Mouse (Mus musculus): ENCODE data around the gene Lix1l.
"Not testable (repeated sequence)": the region's sequence is repeated elsewhere in the genome, so short reads cannot be mapped to it uniquely, and the experiment has no call there.

Gene Lix1l

DNA sequence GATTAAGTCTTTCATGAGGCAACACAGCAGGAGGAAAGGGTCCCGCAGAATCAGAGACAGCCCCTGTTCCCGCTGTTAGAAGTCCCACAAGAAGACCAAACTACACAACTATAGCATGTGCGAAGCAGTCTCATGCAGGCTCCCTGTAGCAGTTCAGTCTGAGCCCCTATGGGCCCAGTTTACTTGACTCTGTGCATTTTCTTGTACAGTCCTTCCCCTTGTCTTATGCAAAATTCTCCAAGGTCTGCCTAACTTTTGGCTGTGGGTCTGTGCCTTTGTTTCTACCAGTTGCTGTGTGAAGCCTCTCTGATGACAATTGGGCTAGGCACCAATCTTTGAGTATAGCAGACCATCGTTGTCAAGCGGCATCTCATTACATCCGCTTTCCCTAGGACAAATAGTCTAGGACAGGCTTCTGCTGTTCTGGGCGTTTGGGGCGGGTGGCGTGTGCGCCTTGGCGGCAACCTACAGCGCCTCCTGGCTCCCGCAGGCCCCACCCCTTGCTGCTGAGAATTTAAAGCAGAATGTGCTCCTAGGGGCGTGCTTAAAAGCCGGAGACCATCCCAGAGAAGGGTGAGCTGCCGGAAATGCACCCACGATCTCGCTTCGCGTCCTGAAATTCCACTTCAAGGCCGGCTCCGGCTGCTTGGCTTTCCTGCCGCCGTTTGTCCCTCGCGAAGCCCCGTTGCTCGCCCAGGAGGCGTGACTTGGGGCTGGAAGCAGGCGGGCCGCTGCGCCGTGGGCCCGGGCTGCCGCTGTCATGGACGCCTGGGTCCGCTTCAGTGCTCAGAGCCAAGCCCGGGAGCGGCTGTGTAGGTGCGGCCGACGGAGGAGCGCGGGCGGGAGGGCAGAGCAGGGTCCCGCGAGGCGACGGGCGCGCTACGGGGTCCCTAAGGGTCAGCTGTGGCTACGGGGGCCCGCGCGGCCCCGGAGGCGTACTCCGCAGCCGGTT lies 34.3 kb downstream of the Lix1l start, which contains the start of the genes Pex11b and Gm42957:
TSS of gene Pex11b (plus strand) at position 449 of the 952 bp plus-strand sequence.
TSS of gene Gm42957 (plus strand) at position 547 of the 952 bp plus-strand sequence.
- DNase-seq, result peak; percentile 92

DNA sequence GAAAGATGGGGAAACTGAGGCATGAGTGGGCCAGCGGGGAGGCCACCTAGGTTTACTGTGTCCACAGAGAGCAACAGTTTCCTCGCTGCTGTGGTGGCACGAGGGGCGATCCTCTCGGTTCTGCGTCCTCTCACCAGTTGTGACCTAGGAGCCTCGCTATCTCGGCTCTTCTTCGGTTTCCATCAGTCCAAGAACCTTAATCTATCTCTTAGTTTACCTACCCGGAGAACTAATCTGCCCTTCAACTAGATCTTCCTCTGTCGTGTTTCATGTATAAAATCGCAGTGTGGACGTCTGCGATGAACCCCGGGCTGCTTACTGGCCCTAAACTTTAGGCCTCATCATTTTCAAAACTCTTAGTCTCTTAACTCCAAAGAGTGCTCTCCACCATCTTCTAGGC lies 35.0 kb downstream of the Lix1l start:
- no peak for DNase-seq

DNA sequence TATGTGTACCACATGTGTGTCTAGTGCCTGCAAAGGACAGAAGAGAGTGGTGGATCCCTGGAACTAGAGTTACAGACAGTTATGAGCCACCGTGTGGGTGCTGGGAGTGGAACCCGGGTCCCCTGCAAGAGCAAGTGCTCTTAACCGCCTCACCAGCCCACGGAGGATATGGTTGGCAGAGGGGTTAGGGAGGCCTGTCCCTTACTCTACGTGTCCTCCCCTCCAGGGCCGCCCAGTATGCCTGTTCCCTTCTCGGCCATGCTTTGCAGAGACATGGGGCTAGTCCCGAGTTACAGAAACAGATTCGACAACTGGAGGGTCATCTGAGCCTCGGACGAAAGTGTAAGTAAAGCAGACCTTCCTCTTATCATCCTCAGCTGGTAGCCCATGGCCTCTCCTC lies 35.5 kb downstream of the Lix1l start:
- no peak for DNase-seq

DNA sequence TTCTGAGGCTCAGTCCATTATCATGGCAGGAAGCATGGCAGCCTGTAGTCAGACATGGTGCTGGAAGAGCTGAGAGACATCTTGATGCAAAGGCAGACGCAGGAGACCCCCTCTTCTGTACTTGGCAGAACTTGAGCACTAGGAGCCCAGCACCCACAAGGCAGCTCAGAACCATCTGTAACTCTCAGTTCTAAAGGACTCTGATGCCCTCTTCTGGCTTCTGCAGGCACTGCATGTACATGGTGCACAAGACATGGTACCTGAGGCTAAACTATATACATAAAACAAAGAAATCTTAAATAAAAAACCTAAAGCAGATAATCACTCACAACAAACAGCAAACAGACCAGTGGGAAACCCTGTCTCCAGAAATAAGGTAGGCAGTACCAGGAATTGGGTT lies 38.3 kb downstream of the Lix1l start:
- DNase-seq, result peak; percentile 90

DNA sequence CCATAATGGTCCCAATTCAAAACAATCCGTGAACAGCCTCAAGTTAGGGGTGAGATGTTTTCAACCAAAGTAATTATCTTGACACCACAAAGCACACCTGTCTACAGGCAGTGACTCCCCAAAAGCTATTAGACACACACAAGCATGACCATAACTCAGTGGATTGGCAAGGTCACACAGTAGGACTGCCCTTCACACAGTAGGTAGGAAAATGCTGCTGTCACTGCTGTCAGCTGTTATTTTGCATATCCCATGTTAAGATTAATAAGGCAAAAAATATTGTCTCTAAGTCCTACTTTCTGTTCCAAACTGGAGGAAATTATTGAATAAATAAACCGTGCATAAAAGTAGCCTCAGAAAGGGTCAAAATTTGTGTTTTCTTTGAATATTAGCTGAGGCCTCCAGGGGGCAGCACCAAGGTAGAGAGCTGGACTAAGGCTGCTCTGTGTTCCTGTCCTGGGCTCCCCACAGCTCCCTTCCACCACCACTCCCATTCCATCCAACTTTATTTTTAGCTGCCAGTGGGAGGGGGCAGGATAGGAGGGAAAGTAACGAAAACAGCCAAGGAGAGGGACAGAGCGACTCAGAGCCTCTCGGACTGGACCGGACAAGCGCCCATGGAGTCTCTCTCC lies 44.2 kb downstream of the Lix1l start, which contains the start of gene Itga10:
TSS of gene Itga10 (plus strand) at position 567 of the 632 bp plus-strand sequence.
- peak; percentile 65 for DNase-seq

DNA sequence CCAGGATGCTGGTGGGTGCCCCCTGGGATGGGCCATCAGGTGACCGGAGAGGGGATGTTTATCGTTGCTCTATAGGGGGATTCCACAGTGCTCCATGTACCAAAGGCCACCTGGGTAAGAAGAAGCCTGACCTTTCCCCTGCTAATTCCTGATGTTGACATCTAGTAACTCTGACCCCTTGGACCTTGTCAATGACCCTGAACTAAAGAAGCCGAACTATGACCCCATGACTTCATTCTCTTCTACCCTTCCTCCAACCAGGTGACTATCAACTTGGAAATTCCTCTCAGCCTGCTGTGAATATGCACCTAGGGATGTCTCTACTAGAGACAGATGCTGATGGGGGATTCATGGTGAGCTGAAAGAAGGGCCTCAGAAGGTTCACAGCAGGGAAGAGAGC lies 46.4 kb downstream of the Lix1l start:
- no peak for DNase-seq

DNA sequence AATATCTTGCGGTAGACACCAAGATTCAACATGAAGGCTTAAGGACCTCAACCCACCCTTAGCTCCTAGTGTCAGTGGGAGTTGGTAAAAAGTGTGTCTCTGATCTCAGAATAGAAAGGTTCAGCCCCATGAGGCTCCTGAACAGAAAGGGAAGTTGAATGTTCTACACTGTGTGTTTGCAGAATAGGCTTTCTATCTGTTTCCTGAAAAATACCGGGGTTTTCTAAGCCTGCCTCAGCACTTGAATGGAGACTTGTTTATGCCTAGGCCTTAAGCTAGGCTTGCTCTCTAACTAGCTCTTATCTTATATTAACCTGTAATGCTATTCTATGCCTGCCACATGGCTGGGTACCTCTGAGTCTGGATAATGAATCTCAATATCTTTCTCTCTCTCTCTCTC lies 60.0 kb downstream of the Lix1l start:
- no peak for DNase-seq

DNA sequence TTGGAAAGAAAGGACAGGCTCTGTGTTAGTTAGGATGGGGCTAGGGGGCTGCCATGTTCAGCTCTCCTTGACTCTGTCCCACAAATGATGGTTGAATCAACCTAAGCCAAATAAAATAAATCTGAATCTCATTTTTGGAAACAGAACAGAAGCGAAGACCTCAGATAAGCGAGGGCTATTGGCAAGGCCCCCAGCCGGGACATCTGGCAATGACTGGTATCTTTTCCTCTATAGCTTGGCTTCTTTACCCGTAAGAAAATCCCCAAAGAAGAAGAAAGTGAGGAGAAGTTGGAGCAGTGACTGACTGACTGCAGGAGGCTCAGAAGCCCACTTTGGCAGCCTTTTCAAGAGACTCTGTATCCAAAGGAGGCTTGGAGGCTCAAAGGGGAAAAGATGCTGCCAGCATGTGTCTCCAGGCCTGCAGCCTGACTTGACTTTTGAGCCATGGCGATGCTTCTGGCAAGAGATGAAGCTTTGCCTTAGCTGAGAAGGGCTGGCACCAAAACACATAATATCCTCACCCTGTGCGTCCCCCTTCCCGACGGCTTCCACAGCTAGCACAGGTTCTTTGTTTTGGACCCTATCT lies 61.9 kb downstream of the Lix1l start:
- no peak for DNase-seq

DNA sequence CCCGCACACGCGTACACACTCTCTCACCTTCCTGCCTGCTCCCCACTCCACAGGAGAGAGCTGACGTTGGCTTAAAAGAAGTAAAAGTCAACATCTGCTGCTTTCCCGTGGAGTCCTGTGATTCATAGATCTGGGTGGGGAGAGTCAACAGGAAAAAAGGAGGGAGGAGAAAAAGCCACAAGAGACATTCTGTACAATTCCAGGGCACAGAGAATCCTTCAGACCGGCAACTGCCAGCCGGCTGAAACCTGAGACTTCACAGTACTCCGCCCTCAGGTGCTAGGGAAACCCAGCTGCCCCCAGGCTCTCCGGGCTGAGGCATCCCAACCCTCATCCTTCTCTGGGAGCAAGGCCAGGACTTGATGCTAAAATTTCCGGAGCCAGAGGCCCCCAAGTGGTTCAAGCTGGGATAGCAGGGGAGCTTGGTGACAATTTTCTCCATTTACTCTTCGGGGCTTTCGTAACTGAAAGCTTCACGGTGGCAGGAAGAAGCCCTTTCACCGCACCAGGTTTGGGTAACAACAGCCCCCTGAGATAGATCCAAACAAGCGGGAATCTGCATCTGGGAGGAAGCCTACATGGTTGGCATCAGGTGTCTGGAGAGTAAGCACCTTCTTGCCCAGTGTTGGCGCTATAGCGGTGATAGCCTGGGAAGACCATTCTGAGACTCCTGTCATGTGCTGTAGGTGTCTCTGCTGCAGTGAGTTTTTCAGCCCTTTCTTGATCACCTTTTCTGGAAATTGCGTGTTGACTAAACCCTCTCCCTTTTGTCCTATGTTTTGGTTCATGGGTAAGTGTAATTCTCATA lies 62.7 kb downstream of the Lix1l start:
- peak; percentile 91 for DNase-seq

DNA sequence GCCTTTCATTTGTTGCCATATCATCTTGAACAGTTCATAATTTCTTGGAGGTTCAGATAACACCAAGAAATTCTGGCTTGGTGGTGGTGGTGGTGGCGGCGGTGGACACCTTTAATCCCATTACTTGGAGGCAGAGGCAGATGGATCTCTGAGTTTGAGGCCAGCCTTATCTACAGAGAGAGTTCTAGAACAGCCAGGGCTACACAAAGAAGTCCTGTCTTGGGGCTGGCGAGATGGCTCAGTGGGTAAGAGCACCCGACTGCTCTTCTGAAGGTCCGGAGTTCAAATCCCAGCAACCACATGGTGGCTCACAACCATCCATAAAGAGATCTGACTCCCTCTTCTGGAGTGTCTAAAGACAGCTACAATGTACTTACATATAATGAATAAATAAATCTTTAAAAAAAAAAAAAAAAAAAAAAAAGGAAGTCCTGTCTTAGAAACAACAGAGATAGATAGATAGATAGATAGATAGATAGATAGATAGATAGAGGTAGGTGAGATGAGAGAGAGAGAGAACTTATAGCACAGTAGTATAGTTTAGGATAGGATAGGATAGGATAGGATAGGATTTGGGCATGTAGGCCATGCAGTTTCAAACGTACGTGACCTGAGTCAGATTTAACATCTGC lies 64.9 kb downstream of the Lix1l start:
- not testable (repeated sequence) for DNase-seq

DNA sequence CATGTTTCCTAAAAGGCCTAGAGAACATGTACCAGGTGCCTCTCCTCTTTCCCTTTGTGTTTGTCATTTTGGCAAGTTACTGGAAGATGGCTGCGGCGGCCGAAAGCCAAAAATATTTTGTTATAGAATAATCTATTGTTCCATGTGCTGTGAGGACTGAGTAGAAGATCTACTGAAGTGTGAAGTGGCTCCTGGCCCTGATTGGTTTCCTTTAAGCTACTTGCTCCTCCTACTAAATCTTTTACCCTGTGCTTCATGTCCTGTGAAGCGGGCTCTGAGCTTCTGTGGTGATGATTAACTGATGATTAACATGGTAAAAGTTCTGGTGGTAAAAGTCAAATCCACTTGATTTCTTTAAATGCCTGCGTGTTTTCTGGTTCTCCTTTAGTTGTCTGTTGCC lies 66.0 kb downstream of the Lix1l start:
- DNase-seq, result no peak

DNA sequence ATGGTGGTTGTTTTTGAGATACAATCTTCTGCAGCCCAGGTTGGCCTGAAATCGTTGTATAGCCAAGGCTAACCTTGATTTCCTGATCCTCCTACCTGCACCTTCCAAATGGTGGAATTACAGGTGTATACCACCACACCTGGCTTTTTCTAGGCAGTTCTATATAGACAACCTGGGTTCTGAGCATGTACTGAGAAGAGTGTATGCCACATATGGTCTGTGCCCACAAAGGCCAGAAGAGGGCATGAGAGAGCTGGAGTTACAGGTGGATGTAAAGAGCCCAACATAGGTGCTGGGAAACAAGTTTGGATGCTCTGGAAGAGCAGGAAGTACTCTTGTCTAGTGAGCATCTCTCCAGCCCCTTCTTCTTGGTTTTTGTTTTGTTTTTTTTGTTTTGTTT lies 66.4 kb downstream of the Lix1l start:
- peak; percentile 54 for DNase-seq

DNA sequence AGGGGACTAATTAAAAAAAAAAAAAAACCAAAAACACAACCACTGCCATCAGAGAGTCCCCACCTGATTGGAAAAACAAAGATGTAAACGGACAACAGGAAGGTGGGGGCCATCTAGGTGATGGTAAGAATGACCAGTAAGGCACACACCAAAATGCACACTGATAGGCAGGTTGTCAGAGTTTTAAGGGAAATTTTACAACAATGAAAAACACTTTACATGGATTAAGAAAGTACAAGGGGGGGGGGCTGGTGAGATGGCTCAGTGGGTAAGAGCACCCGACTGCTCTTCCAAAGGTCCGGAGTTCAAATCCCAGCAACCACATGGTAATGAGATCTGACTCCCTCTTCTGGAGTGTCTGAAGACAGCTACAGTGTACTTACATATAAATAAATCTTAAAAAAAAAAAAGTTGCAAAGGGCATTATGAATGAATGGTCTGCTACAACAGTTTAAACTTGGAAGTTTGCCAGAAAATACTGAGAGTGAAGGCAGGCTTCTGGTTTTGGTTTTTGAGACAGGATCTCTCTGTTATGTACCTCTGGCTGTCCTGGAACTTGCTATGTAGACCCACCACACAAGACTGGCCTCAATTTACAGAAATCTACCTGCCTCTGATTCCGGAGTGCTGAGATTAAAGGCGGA lies 67.6 kb downstream of the Lix1l start:
- no peak for DNase-seq

DNA sequence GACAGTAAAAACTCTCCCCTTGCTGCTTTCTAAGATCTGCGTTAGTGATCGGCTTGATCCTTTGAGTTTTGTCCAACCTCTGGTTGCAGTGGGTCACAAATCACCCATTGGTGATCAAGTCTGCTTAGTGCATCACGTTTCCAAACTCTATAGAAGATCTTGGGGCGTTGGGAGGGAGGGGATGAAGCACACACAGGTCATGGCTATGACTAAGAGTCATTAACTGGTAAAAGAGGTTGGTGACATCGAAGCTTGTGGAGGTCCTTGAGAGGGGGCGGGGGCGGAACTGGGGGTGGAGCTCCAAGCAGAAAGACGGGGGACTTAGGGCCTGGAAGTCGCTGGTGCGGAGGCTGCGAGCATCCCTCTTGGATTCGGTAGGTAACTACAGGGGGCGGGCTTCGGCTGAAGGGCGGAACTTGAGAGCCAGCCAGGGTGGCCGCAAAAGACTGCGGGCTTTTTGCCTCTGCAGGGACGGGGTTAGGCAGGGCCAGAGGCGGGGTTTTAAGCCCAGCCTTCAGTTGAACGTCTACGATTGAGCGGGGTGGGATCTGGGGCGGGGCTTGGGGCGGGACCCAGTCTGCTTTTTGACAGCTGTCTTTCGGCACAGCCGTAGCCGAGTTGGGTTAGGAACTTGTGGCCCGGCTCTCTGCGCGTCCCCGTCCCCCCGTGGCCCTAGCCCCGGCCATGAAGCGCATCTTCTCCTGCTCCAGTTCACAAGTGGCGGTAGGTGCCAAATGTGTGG lies 68.9 kb downstream of the Lix1l start, which contains the start of gene Ankrd35:
TSS of gene Ankrd35 (plus strand) at position 405 of the 742 bp plus-strand sequence.
- DNase-seq, result peak; percentile 91

DNA sequence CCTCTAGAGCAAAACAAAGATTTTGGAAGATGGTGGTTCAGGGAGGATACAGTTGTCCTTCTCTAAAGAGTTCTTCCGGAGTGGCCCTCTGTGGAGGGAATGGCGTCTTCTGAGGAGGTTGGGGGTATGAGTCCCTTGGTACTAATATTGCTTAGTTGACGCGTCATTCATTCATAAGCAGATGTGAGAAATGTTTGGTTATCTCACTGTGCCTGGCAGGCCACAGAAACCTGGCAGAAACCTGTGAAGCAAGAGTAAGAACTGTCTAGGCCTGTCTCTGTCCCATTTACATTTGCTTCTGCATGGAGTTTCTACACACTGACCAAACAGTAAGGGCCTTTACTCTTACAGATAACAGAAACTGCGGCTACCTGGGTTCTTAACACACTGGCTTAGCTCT lies 70.6 kb downstream of the Lix1l start:
- no peak for DNase-seq

DNA sequence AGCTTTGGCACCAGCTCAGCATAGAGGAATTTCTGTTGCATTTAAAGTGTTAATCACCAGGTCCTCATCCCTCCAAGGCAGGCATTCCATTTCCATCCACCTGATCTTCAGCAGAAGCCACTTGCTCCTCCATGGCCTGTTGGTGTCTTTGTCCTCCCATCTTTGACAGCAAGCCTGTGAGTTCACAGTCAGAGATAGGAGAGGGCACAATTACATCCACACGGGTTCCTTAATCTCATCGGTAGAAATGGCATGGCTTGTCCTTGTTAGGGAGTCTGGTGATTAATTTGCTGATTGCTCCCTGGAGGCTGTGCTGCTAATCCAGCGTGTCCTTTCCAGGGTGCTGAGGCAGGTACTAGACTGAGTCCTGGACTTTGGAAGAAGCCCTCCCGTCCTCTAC lies 72.6 kb downstream of the Lix1l start:
- no peak for DNase-seq

DNA sequence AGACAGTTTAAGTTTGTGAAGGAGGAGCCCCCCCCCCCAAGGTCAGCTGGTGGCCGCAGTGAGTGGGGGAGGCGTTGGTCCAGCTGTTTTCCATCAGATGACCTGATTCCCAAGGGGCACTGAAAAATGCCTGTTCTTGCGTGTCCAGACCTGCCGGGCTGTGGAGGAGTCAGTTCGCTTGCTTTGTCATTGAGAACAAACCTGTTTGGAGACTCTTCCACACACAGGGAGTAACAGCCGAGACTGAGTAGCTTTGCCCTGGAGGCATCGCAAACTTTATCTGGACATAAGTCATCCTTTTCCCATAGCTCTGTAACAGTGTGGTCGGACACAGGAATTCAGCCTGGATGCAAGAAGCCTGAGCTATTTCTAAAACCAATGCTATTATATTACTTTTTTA lies 73.5 kb downstream of the Lix1l start:
- no peak for DNase-seq

DNA sequence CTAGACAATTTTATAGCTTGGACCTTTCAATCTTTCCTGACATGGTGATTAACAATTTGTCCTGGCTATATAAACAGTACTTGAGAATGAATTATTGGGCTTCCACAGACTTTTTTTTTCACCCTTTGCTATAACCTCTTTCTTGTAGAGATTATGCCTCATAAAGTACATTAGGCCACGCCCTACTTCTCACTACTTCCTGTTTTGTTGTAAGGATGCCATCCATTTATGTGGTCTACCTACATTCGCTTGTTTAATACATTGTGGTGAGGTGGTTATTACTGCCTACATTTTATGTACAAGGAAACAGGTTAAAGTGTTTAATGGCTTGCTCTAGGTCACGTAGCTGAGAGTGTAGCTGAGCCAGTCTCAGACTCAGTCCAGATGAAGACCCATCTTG lies 74.2 kb downstream of the Lix1l start:
- no peak for DNase-seq

DNA sequence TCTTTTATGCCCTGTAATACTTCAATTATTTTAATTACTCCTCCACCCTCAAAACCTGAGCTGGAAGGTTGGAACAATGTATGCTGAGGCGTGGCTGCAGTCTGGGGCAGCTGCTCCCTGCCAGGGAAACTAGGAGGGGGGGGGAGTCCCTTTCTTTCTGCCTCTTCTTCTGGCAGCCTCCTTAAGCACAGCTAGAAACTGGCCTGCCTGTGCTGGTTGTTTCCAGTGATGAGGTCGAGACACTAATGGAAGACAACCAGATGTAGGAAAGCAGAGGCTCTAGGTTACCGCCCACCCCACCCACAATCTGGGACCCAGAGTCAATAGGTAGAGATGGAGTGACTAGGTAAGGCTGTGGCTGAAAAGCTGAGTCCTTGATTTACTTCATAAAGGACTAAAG lies 74.7 kb downstream of the Lix1l start:
- no peak for DNase-seq

Measured in lung, postnatal 36 days (tissue).